Mouse (Mus musculus): Measurements from ENCODE around the gene Yes1. TPM values are rescaled to one million over a fixed set of nuclear protein-coding genes. Genes with fewer than 3 reads are reported as not detected.
A peak's percentile ranks its signal among the peaks of the same experiment; 100 is the strongest.

The Yes1 gene
- polyA plus RNA-seq, 1 experiment from 2014 or later: 29.4 TPM

DNA sequence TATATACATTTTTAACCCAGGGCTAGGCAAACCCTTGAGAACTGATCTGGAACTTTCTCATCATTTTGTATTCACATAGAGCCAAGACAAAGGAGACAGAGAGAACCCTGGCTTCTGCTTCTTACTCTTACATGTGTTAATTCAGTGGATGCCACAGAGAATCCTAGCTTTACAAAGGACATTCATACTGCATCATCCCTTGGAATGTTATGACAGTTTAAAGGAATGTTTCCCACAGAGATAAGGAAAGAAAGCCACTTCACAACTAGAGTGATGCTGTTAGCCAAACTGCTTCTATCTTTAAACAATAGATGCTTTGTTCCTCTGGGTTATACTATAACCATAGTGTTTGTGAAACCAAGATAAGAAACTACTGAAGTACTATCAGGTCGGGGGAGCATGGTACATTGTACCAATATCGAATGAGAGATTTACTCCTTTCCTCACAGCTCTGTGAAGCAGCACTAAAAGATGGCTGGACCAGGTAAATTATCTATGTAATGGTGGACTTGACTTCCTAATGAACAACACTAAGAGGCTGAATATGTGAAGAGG lies 95.3 kb downstream of the Yes1 start:
- Histone ChIP-seq H3K9ac (ENCODE audit: low read length) (no peak overlapping the region), H3K9me3 (ENCODE audit: control insufficient read depth, low read length) (no peaks in the 10 kb centered on the region), H3K4me2 (ENCODE audit: low read length) (no peak overlapping the region), H3K4me1 (ENCODE audit: control insufficient read depth in 2 of 2, insufficient read depth in 2 of 2, low read length in 2 of 2) (peaks cover 0 to 4% of the 10 kb centered on the region in 2 experiments; a peak in 1 of 4 replicates), H3K27ac (replicated peaks in 1 of 2; ENCODE audit: control insufficient read depth in 1 of 2, insufficient read depth in 1 of 2, low read depth in 2 of 2, low read length in 2 of 2) (no peak overlapping the region), H3K4me3 (ENCODE audit: control insufficient read depth in 1 of 2, insufficient read depth in 1 of 2, low read depth in 1 of 2, low read length in 2 of 2) (no peak overlapping the region), H3K27me3 (ENCODE audit: control insufficient read depth, insufficient read depth, low read length) (no peaks in the 10 kb centered on the region), H3K36me3 (ENCODE audit: control insufficient read depth, insufficient read depth, low read length) (no peaks in the 10 kb centered on the region)
- 47% methylated on average over 2 of the region's 2 CpGs for whole genome bisulfite sequencing
- no peak for ATAC-seq (ENCODE audit: insufficient number of reproducible peaks, insufficient read depth, low FRiP score, low read depth)

DNA sequence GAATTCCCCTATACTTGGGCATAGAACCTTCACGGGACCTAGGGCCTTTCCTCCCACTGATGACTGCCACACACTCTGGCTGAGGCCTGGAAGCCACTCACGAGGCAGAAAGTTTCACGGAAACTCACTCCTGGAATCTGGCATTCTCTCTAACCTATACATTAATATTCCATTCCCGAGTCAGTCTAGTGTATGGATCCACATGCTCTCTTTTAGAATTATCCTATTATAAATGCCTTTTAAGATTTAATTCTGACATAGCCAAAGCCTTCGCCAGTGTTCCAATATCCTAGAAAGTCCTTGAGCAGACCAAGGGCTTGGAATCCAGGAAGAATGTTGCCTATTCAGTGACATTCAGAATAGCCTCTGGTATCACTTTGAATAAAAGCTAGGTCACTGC lies 100.5 kb downstream of the Yes1 start:
- 74% methylated on average over 5 of the region's 5 CpGs for WGBS
- peaks cover 2 to 4% of the 10 kb centered on the region in 2 experiments; a peak in 1 of 4 replicates for H3K4me1 ChIP-seq (ENCODE audit: control insufficient read depth in 2 of 2, insufficient read depth in 2 of 2, low read length in 2 of 2)
- H3K4me2 ChIP-seq (ENCODE audit: low read length): no peak overlapping the region
- no peaks in the 10 kb centered on the region for H3K27me3 ChIP-seq (ENCODE audit: control insufficient read depth, insufficient read depth, low read length)
- no peak for ATAC-seq (ENCODE audit: insufficient number of reproducible peaks, insufficient read depth, low FRiP score, low read depth)
- no peak overlapping the region for H3K9ac ChIP-seq (ENCODE audit: low read length)
- no peaks in the 10 kb centered on the region for H3K9me3 ChIP-seq (ENCODE audit: control insufficient read depth, low read length)
- H3K27ac ChIP-seq (replicated peaks in 1 of 2; ENCODE audit: control insufficient read depth in 1 of 2, insufficient read depth in 1 of 2, low read depth in 2 of 2, low read length in 2 of 2): no peak overlapping the region
- no peaks in the 10 kb centered on the region for H3K36me3 ChIP-seq (ENCODE audit: control insufficient read depth, insufficient read depth, low read length)
- no peak overlapping the region for H3K4me3 ChIP-seq (ENCODE audit: control insufficient read depth in 1 of 2, insufficient read depth in 1 of 2, low read depth in 1 of 2, low read length in 2 of 2)

DNA sequence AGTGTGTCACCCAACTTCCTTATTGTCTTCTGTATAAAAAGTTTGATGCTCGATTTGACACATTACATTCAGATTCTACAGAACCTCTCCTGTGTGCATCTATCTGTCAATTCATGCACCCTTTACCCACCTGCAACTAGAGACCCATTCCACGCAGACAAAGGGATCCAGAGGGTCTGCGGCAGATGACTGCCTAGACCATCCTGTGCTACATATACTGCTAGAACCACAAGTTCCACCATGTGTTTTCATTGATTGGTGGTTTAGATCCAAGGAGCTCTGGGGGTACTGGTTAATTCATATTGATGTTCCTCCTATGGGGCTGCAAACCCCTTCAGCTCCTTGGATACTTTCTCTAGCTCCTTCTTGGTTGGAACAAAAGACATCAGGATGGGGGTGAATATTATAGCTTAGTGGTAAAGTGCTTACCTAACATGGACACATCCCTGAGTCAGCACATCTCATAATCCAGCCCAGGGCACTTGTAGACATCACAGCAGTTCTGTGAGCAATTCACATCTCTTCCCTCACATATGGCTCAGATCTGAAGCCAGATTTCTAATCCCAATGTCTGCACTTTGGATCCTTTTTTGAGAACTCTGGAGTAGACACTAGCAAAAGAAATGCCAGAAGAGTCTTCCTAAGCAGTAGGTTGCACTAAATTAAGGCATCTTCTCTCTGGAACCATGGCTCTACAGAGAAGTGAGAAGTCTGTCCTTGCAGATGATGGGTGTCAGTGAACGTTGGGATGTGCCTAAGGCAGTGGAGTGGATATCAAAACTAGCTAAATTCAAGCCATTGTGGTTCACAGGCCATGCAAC lies 101.5 kb downstream of the Yes1 start:
- no peak for ATAC-seq (ENCODE audit: insufficient number of reproducible peaks, insufficient read depth, low FRiP score, low read depth)
- H3K9me3 ChIP-seq (ENCODE audit: control insufficient read depth, low read length): no peaks in the 10 kb centered on the region
- H3K36me3 ChIP-seq (ENCODE audit: control insufficient read depth, insufficient read depth, low read length): no peaks in the 10 kb centered on the region
- no peak overlapping the region for H3K9ac ChIP-seq (ENCODE audit: low read length)
- H3K27me3 ChIP-seq (ENCODE audit: control insufficient read depth, insufficient read depth, low read length): no peaks in the 10 kb centered on the region
- H3K4me2 ChIP-seq (ENCODE audit: low read length): peak overlapping the region; percentile 71
- peaks cover 2 to 4% of the 10 kb centered on the region in 2 experiments; a peak in 1 of 4 replicates for H3K4me1 ChIP-seq (ENCODE audit: control insufficient read depth in 2 of 2, insufficient read depth in 2 of 2, low read length in 2 of 2)
- H3K4me3 ChIP-seq (ENCODE audit: control insufficient read depth in 1 of 2, insufficient read depth in 1 of 2, low read depth in 1 of 2, low read length in 2 of 2): no peak overlapping the region
- 72% methylated on average over 4 of the region's 4 CpGs for WGBS
- H3K27ac ChIP-seq (replicated peaks in 1 of 2; ENCODE audit: control insufficient read depth in 1 of 2, insufficient read depth in 1 of 2, low read depth in 2 of 2, low read length in 2 of 2): 0 out of 4 replicates have a peak overlapping the region, but pooled peaks of 1 of the 2 experiments have one; percentile 89

DNA sequence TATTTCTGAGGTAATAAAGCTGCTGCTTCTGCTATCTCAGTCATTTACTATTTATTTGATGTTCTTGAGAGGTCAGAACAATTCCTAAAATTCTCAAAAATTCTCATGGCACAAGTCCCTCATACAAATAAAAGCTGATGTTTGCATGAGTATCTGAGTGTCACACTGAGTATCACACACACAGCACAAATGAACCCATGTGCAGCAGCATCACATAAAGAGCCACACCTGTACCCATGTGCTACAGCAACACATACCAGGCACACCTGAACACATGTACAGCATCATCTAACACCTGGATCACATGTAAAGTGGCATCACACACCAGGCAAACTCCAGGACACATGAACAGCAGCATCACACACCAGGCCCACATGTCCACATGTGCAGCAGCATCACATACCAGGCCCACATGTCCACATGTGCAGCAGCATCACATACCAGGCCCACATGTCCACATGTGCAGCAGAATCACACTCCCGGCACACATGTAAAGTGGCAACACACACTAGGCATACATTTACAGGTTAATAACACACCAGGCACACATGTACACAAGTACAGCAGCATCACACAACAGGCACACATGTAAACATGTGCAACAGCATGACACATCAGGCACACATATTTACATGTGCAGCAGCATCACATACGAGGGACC lies 102.2 kb downstream of the Yes1 start:
- peak overlapping the region; percentile 71 for H3K4me2 ChIP-seq (ENCODE audit: low read length)
- no peaks in the 10 kb centered on the region for H3K27me3 ChIP-seq (ENCODE audit: control insufficient read depth, insufficient read depth, low read length)
- H3K9ac ChIP-seq (ENCODE audit: low read length): peak overlapping the region; percentile 75
- H3K9me3 ChIP-seq (ENCODE audit: control insufficient read depth, low read length): no peaks in the 10 kb centered on the region
- H3K4me3 ChIP-seq (ENCODE audit: control insufficient read depth in 1 of 2, insufficient read depth in 1 of 2, low read depth in 1 of 2, low read length in 2 of 2): peak overlapping the region; percentile 63 to 66
- no peaks in the 10 kb centered on the region for H3K36me3 ChIP-seq (ENCODE audit: control insufficient read depth, insufficient read depth, low read length)
- H3K4me1 ChIP-seq (ENCODE audit: control insufficient read depth in 2 of 2, insufficient read depth in 2 of 2, low read length in 2 of 2): peaks cover 2 to 4% of the 10 kb centered on the region in 2 experiments; a peak in 1 of 4 replicates
- WGBS: 23% methylated on average over 2 of the region's 2 CpGs
- peak overlapping the region; percentile 83 to 89 for H3K27ac ChIP-seq (replicated peaks in 1 of 2; ENCODE audit: control insufficient read depth in 1 of 2, insufficient read depth in 1 of 2, low read depth in 2 of 2, low read length in 2 of 2)
- ATAC-seq (ENCODE audit: insufficient number of reproducible peaks, insufficient read depth, low FRiP score, low read depth): no peak

DNA sequence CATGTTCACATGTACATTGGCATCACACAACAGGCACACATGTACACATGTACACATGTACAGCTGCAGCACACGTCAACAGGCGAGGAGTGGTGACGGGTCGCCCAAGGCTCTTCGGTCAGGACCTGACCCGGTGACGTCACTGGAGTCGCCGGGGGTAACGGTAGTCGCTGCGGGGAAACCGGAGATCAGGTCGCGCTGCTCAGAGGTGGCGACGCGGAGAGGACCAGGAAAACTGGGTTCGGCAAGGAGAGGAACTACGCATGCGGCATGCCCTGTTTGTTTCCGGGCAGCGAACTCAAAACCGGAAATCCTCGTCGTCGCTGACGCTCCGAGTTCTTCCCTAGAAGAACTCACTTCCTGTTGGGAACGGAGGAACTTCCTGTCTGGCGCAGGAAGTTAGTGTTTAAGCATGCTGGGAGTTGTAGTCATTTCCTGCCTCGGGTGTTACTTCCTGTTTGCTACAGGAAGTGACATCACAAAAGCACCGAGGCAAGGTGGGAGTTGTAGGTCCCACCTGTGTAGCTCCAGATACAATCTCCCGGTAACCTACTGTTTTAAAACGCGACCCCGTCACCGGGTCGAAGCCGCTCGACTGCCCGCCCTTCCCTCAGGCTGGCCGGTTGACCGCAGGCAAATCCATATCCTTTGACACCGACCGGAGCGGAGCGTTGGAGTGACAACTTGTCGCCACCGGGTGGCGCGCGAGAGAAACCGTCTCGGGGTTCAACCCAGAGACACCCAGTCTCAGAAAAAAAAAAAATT lies 102.9 kb downstream of the Yes1 start:
- peak overlapping the region; percentile 63 to 66 for H3K4me3 ChIP-seq (ENCODE audit: control insufficient read depth in 1 of 2, insufficient read depth in 1 of 2, low read depth in 1 of 2, low read length in 2 of 2)
- 2% methylated on average over 55 of the region's 55 CpGs for WGBS
- peak overlapping the region; percentile 83 to 89 for H3K27ac ChIP-seq (replicated peaks in 1 of 2; ENCODE audit: control insufficient read depth in 1 of 2, insufficient read depth in 1 of 2, low read depth in 2 of 2, low read length in 2 of 2)
- H3K4me1 ChIP-seq (ENCODE audit: control insufficient read depth in 2 of 2, insufficient read depth in 2 of 2, low read length in 2 of 2): peaks cover 2 to 4% of the 10 kb centered on the region in 2 experiments; a peak in 1 of 4 replicates
- H3K4me2 ChIP-seq (ENCODE audit: low read length): peak overlapping the region; percentile 71
- H3K9ac ChIP-seq (ENCODE audit: low read length): peak overlapping the region; percentile 75
- ATAC-seq (ENCODE audit: insufficient number of reproducible peaks, insufficient read depth, low FRiP score, low read depth): peak; percentile 99
- no peaks in the 10 kb centered on the region for H3K9me3 ChIP-seq (ENCODE audit: control insufficient read depth, low read length)
- no peaks in the 10 kb centered on the region for H3K36me3 ChIP-seq (ENCODE audit: control insufficient read depth, insufficient read depth, low read length)
- H3K27me3 ChIP-seq (ENCODE audit: control insufficient read depth, insufficient read depth, low read length): no peaks in the 10 kb centered on the region

DNA sequence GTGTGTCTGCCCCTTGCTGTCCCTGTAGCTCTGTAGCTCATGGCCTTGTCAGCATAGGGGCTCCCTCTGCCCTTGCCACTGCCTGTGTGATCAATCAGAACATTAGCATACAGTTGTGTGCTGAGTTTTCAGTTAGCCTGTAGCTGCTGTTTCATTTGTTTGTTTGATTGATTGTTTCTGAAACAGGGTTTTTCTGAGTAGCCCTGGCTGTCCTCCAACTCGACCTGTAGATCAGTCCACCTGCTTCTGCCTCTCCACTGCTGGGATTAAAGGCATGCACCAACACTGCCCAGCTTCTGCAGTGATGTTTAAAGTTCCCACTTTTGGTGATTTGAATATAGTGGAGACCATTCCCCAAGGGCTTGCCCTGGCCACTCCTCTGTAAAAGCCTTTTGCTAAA lies 106.8 kb downstream of the Yes1 start:
- WGBS: 48% methylated on average over 1 of the region's 1 CpGs

DNA sequence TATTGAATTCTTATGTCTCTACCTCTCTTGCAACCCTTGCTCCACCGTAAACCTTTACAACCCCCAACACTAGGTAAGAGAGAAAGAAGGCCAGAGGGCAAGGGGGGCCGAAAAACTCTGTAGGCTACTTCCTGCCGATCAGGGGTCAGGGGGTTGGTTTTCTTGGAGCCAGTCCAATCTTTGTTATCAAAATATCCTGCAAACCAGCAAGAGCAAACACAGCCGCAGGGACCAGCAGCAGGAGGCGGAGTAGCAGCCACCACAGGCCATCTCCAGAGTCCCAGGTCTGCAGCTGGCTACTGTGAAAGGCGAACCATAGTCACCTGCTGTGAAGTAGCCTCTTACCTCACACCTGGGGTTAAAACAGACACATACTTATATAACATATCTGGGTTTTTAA lies 107.9 kb downstream of the Yes1 start:
- no peak for ATAC-seq (ENCODE audit: insufficient number of reproducible peaks, insufficient read depth, low FRiP score, low read depth)
- Histone ChIP-seq H3K27ac (replicated peaks in 1 of 2; ENCODE audit: control insufficient read depth in 1 of 2, insufficient read depth in 1 of 2, low read depth in 2 of 2, low read length in 2 of 2) (no peak overlapping the region), H3K27me3 (ENCODE audit: control insufficient read depth, insufficient read depth, low read length) (no peaks in the 10 kb centered on the region), H3K9me3 (ENCODE audit: control insufficient read depth, low read length) (no peaks in the 10 kb centered on the region), H3K36me3 (ENCODE audit: control insufficient read depth, insufficient read depth, low read length) (no peaks in the 10 kb centered on the region), H3K9ac (ENCODE audit: low read length) (no peak overlapping the region), H3K4me1 (ENCODE audit: control insufficient read depth in 2 of 2, insufficient read depth in 2 of 2, low read length in 2 of 2) (no peaks in the 10 kb centered on the region), H3K4me2 (ENCODE audit: low read length) (no peak overlapping the region), H3K4me3 (ENCODE audit: control insufficient read depth in 1 of 2, insufficient read depth in 1 of 2, low read depth in 1 of 2, low read length in 2 of 2) (no peak overlapping the region)
- WGBS: 44% methylated on average over 6 of the region's 6 CpGs

More for the DNA sequence above, 106.8 kb downstream of the Yes1 start:
- ATAC-seq (ENCODE audit: insufficient number of reproducible peaks, insufficient read depth, low FRiP score, low read depth): no peak
- Histone ChIP-seq H3K9me3 (ENCODE audit: control insufficient read depth, low read length) (no peaks in the 10 kb centered on the region), H3K27me3 (ENCODE audit: control insufficient read depth, insufficient read depth, low read length) (no peaks in the 10 kb centered on the region), H3K4me3 (ENCODE audit: control insufficient read depth in 1 of 2, insufficient read depth in 1 of 2, low read depth in 1 of 2, low read length in 2 of 2) (no peak overlapping the region), H3K27ac (replicated peaks in 1 of 2; ENCODE audit: control insufficient read depth in 1 of 2, insufficient read depth in 1 of 2, low read depth in 2 of 2, low read length in 2 of 2) (no peak overlapping the region), H3K9ac (ENCODE audit: low read length) (no peak overlapping the region), H3K36me3 (ENCODE audit: control insufficient read depth, insufficient read depth, low read length) (no peaks in the 10 kb centered on the region), H3K4me2 (ENCODE audit: low read length) (no peak overlapping the region), H3K4me1 (ENCODE audit: control insufficient read depth in 2 of 2, insufficient read depth in 2 of 2, low read length in 2 of 2) (0 out of 4 replicates have a peak, but pooled peaks cover 0 to 2% of the 10 kb centered on the region in 2 experiments)

All from heart, embryonic 14.5 days (tissue).